Mouse (Mus musculus): ENCODE measurements at regions not wholly inside any gene's neighbourhood (a gene's known extent, or its start where the extent isn't known, plus 50 kb on each side); places are given as distances from the start of the nearest gene placed in this dataset.

- TF ChIP-seq MAFK (IDR thresholded peaks at IDR 0.05; ENCODE audit: insufficient read depth, low read depth, low read length) (no peak), ZNF384 (IDR thresholded peaks at IDR 0.05; ENCODE audit: low read depth, low read length) (no peak)
These were observed 68.6 kb upstream of the Lmcd1 start for GRCm38 (mm10) chr6:112204956-112205355.

All from ES-E14 (cell line).